Mouse (Mus musculus) brain, adult 10 weeks (tissue): ENCODE data around the gene March1. TPM values are rescaled to one million over a fixed set of nuclear protein-coding genes. Genes with fewer than 3 reads are reported as not detected.

ENCODE experiments used
- polyA plus RNA-seq: library from polyadenylated mRNA; stranded (reverse); fragments of 350-450 nt; fragmentation: Illumina TruSeq; extraction: RNeasy Lipid Tissue Mini Kit (QIAGEN cat#74804); gene quantifications from one replicate; pipeline ENCODE4 v1.2.3, GENCODE M21; 2015; ENCODE audit warnings: low read depth, low replicate concordance

Gene March1
- polyA plus RNA-seq = 20.2 TPM

GRCm38 (mm10) chr8:65617871-65618751 lies at the start of gene March1:
TSS of gene March1 (plus strand) at chr8:65617900.

GRCm38 (mm10) chr8:66486084-66486763 lies 868.5 kb downstream of the March1 start, which contains the start of gene Tma16:
TSS of gene Tma16 (minus strand) at chr8:66486530.

GRCm38 (mm10) chr8:66511537-66511936 lies 893.8 kb downstream of the March1 start, which contains the start of gene Tktl2:
TSS of gene Tktl2 (plus strand) at chr8:66511756.

